ENCODE assay signal across 17 mouse cellular contexts in the genomic region with DNA sequence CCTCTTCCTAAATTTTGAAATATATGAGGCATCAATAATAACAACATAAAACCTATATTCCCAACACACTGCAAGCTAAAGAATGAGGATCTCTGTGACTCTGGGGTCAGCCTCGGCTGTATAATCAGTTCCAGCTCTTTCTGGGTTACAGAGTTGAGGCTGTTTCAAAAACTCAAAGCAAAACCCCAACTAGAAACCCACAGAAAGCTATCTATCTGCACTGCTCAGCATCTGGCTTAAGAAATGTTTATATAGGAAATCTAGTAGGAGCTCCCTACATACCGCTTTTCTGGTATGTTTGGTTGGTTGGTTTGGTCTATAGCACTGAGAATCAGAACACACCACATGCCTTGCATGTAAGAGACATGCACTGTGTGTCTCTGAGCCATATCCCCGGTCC.
"Had no signal": no experiment of that assay in that cellular context is flagged by ENCODE, and none has a peak within 500 bp of the region (broad histone marks: within the 10 kb centered on the region; RNA-seq: fewer than 3 reads in every experiment).

No protein-coding gene starts in this region.

- DNase-seq: lung, adult 2 months; lung, postnatal 14 days; lung, postnatal 36 days; right cerebral cortex, postnatal 14 days; thymus, adult 2 months; thymus, postnatal 25 days; thymus, postnatal 4 days had no signal

- H3K27ac ChIP-seq: lung, embryonic 15.5 days; midbrain, embryonic 12.5 days; neural tube, embryonic 15.5 days; stomach, embryonic 15.5 days; stomach, postnatal 0 days had no signal

- ATAC-seq: lung, postnatal 0 days; midbrain, embryonic 16.5 days had no signal

- H3K9ac ChIP-seq: lung, embryonic 15.5 days; midbrain, embryonic 12.5 days; neural tube, embryonic 13.5 days; neural tube, embryonic 15.5 days; stomach, embryonic 15.5 days had no signal

- H3K36me3 ChIP-seq: lung, embryonic 15.5 days; midbrain, embryonic 10.5 days; midbrain, embryonic 12.5 days; neural tube, embryonic 13.5 days; neural tube, embryonic 15.5 days; stomach, embryonic 15.5 days had no signal

- H3K4me2 ChIP-seq: midbrain, embryonic 12.5 days; neural tube, embryonic 13.5 days; neural tube, embryonic 15.5 days had no signal

- H3K27me3 ChIP-seq: lung, embryonic 15.5 days; midbrain, embryonic 12.5 days; neural tube, embryonic 13.5 days; neural tube, embryonic 15.5 days; stomach, embryonic 15.5 days had no signal

- H3K9me3 ChIP-seq: lung, embryonic 15.5 days; midbrain, embryonic 10.5 days; midbrain, embryonic 12.5 days; neural tube, embryonic 13.5 days; neural tube, embryonic 15.5 days; stomach, embryonic 15.5 days had no signal

- H3K4me3 ChIP-seq: lung, embryonic 15.5 days; midbrain, embryonic 10.5 days; midbrain, embryonic 12.5 days; myocyte; neural tube, embryonic 13.5 days; neural tube, embryonic 15.5 days; stomach, embryonic 15.5 days had no signal
